Mouse (Mus musculus) cortical plate, adult 2 months (tissue): ENCODE measurements around the gene Fam131c. TPM values are rescaled to one million over a fixed set of nuclear protein-coding genes. Genes with fewer than 3 reads are reported as not detected.

Experiments
- H3K27ac ChIP-seq: fragments of 200-500 bp; 2 replicates; pipeline ENCODE4 v1.5.1; 2012; ENCODE audit warnings: low read length, control low read depth, inconsistent platforms; ENCODE audit not compliant: insufficient read depth
- H3K4me1 ChIP-seq: fragments of 200-500 bp; 2 replicates; pipeline ENCODE4 v1.6.1; 2011; ENCODE audit warnings: low read length; ENCODE audit not compliant: control insufficient read depth, insufficient read depth
- H3K4me3 ChIP-seq: fragments of 200-500 bp; 2 replicates; pipeline ENCODE4 v1.5.1; 2011; ENCODE audit warnings: mild to moderate bottlenecking, low read length, control low read depth; ENCODE audit not compliant: insufficient read depth
- CTCF ChIP-seq: fragments of 200-500 bp; IDR thresholded peaks from 2 replicates; pipeline ENCODE4 v1.5.1; 2011; ENCODE audit warnings: mild to moderate bottlenecking, control low read depth, low read length; ENCODE audit not compliant: insufficient read depth; ENCODE audit errors: extremely low read depth
- POLR2A ChIP-seq: fragments of 200-500 bp; IDR thresholded peaks from 2 replicates; pipeline ENCODE4 v1.6.1; 2011; ENCODE audit warnings: mild to moderate bottlenecking, low read length, control low read depth; ENCODE audit not compliant: insufficient read depth; ENCODE audit errors: extremely low read depth
- polyA plus RNA-seq: library from polyadenylated mRNA; depleted of rRNA; stranded (reverse); fragments of >200 nt; gene quantifications from 2 replicates; pipeline ENCODE4 v1.2.3, GENCODE M21; 2012; rRNA removed

Gene Fam131c
- 3.2 and 3.3 TPM in 2 replicates for polyA plus RNA-seq

DNA sequence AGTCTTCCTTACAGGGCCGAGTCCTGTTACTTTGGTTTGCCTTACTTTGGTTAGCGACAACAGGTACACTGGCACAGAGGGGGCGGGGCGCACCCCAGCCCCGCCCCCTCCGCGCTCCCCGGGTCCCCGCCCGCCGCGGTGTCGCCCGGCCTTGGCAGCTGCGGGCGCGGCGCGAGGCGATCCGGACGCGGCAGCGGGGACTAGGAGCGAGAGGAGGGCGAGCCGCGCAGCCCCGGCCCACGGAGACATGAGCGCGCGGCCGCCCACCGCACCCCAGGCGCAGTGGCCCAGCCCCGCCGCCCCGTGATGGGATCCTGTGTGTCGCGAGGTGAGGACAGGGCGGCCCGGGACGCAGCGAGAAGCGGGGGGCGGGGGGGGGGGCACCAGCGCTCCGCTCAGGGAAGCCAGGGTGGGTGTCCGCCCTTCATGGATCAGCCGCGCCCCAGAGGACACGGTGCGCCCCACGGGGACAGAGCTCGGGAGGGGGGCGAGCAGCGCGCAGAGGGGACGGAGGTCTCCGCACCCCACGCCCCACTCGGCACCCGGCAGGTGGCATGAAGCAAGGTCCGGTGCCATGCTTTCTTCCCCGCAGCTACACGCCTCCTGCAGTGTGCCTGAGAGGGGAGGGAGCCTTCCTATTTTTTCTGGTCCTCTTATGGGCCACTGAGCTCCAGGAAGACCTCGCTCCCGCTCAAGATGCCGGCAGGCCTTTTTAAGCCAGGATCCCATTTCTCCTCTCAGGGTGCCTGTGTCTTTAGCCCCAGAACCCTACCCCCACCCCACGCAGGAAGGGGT is at the start of gene Fam131c:
Gene Fam131c (plus strand): TSS at position 224 of the 795 bp plus-strand sequence.
- Histone ChIP-seq H3K4me3 (peak within 1 kb of the TSS; percentile 31), H3K27ac (no peak within 1 kb of the TSS), H3K4me1 (no peaks in the 10 kb centered on the region)
- TF ChIP-seq POLR2A (no peak), CTCF (no peak)

DNA sequence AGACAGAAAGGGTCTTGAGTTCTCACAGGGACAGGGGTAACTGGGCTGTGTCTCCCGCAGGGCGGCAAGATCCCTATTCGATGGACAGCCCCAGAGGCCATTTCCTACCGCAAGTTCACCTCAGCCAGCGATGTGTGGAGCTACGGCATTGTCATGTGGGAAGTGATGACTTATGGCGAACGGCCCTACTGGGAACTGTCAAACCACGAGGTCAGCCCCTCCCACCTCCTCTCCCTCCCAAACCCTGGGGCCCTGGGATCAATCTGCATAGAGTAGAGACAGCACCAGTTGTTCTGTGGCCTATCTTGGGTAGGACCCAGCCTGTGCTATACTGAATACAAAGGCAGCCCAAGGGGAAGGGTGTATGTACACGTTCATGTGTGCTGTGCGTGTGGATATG is 45.5 kb upstream of the Fam131c start:
- Histone ChIP-seq H3K4me3 (no peak overlapping the region), H3K27ac (no peak overlapping the region), H3K4me1 (no peaks in the 10 kb centered on the region)
- TF ChIP-seq POLR2A (no peak), CTCF (no peak)

DNA sequence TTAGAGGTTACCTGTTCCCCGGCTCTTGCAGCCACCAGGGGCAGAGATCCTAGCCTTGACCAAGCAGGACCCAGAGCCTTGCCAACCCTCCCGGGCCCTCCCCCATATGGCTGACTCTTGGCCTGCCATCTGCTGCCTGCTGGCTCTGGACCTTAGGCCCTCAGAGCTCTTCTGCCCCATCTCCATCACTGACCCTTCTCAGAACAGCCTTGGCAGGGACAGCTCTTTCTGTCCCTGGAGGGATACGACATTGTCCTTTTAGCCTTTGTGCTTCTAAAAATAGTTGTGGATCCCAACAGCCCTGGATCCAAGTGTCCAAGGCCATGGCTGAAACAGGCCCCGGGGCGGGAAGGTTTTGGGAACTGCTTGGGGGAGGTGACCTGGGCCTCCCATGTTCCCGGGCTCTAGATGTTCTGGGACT is 43.2 kb upstream of the Fam131c start:
- H3K4me3 ChIP-seq, result no peak overlapping the region
- H3K4me1 ChIP-seq, result no peaks in the 10 kb centered on the region
- no peak overlapping the region for H3K27ac ChIP-seq
- TF ChIP-seq CTCF (no peak), POLR2A (no peak)

DNA sequence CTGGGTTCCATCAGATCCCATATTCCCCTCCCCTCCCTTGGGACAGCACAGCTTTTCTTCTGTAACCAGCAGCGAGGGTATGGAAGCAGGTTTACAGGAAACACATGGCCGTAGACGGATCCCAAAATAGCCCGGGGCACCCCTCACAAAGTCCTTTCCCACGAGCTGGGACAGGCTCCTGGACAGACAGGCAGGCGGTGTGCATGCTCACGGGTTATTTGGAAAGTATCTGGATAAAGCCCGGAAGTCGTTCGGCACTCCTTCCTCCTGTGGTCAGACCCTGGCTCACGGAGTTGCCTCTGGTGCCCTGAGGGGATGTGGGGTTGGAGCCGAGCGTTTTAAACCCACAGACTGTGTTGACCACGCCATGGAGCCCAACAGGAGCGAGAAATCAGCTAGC is 42.4 kb upstream of the Fam131c start:
- TF ChIP-seq POLR2A (no peak), CTCF (no peak)
- H3K4me3 ChIP-seq, result no peak overlapping the region
- H3K4me1 ChIP-seq, result no peaks in the 10 kb centered on the region
- H3K27ac ChIP-seq, result no peak overlapping the region

- H3K27ac ChIP-seq, result no peak overlapping the region
- no peak overlapping the region for H3K4me3 ChIP-seq
- H3K4me1 ChIP-seq, result no peaks in the 10 kb centered on the region
- TF ChIP-seq CTCF, result no peak
- no peak for TF ChIP-seq POLR2A
Observed at GRCm38 (mm10) chr4:141327075-141327474, 40.9 kb upstream of the Fam131c start.

DNA sequence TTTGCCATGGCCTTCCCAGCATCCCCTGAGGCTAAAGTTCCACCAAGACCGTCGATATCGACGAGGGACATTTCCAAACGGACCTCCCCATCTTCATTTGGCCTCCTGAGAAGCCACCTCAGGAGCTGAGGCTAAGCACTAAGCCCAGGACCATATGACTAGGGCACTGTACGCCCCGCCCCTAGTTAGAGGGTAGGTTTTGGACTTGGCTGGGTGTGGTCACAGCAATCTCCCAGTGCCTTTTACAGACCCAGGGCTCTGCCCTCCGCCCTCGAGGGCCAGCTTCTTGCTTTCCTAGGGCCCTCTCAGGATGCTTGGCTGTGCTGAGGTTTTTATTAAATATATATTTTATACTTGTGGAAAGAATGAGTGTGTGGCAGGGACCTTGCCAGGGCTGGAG is 39.3 kb upstream of the Fam131c start:
- H3K4me1 ChIP-seq, result no peaks in the 10 kb centered on the region
- no peak for TF ChIP-seq CTCF

DNA sequence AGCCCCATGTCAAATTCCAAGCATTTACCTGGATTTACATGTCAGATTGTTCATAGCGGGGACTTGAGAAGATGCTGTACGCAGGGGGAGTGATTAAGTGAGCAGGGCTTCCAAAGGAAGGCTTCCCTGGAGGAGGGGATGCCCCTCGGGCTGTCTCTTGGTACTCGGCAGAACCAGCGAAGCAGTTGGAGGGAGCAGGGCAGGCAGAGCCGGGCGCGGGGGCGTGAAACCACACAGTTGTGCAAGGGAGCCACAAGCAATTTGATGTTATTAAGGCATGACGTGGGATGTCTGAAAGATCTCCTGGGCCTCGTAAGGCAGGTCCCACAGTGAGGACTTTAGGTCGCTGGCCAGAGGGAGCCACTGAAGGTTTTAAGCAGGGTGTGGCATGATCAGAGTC is 38.1 kb upstream of the Fam131c start:
- no peak overlapping the region for H3K4me3 ChIP-seq
- H3K27ac ChIP-seq, result no peak overlapping the region
- H3K4me1 ChIP-seq, result no peaks in the 10 kb centered on the region
- no peak for TF ChIP-seq POLR2A
- no peak for TF ChIP-seq CTCF

More for the DNA sequence above, 39.3 kb upstream of the Fam131c start:
- Histone ChIP-seq H3K4me3 (no peak overlapping the region), H3K27ac (no peak overlapping the region)

- H3K4me3 ChIP-seq, result no peak overlapping the region
- TF ChIP-seq POLR2A, result no peak
- no peak for TF ChIP-seq CTCF
- H3K4me1 ChIP-seq, result no peaks in the 10 kb centered on the region
- no peak overlapping the region for H3K27ac ChIP-seq
Observed at GRCm38 (mm10) chr4:141331446-141331845, 36.6 kb upstream of the Fam131c start.

DNA sequence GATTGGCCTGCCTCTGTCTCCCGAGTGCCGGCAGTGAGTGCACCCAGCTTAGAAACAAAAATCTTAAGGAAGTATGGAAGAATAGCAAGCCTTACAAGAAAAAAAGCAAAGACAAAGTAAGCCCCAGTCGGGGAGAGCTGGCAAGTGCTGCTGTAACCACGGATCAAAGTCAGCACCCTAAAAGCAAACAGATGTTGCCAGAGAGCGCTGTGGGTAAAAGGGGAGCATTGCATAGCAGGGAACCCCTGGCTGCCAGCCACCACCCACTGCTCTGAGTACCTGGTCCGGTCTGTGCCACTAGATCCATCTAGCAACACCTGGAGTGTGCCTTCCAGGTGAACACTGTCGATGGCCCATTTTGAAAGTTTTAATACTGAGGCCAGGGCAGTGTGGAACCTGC is 35.8 kb upstream of the Fam131c start:
- Histone ChIP-seq H3K4me3 (no peak overlapping the region), H3K4me1 (no peaks in the 10 kb centered on the region), H3K27ac (no peak overlapping the region)
- TF ChIP-seq POLR2A, result no peak
- TF ChIP-seq CTCF, result no peak

DNA sequence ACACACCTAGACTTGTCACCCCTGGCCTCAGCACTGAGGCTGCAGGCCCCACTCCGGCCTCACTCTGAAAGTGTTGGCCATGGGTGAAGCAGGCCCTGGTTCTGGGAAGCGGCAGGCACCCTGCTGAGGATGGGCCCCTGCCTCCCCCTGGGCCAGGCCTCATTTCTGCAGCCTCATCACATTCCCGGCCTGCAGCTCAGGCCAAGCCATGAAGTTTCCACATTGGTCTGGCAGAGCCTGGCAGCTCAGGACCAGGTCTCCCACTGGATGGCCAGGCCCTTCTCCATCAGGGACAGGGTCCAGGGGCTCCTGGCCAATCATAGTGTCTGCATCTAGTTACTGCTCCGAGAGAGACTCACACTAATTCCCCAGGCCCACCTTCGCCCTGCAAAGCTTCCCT is 33.3 kb upstream of the Fam131c start:
- no peak for TF ChIP-seq CTCF
- TF ChIP-seq POLR2A, result no peak
- no peak overlapping the region for H3K4me3 ChIP-seq
- H3K4me1 ChIP-seq, result no peaks in the 10 kb centered on the region
- H3K27ac ChIP-seq, result no peak overlapping the region

- no peaks in the 10 kb centered on the region for H3K4me1 ChIP-seq
- TF ChIP-seq POLR2A, result no peak
- no peak for TF ChIP-seq CTCF
- no peak overlapping the region for H3K27ac ChIP-seq
- H3K4me3 ChIP-seq, result no peak overlapping the region
Observed at GRCm38 (mm10) chr4:141335263-141335796, 32.7 kb upstream of the Fam131c start.
